Mouse (Mus musculus): ENCODE measurements at regions not wholly inside any gene's neighbourhood (a gene's known extent, or its start where the extent isn't known, plus 50 kb on each side); places are given as distances from the start of the nearest gene placed in this dataset.

GRCm38 (mm10) chr3:48333534-48333933, 1423.6 kb downstream of the Pcdh18 start:
- H3K9ac ChIP-seq (replicated peaks; ENCODE audit: low read length, poor library complexity, severe bottlenecking): no peak overlapping the region
- no peak for TF ChIP-seq CTCF (IDR thresholded peaks at IDR 0.05)
- H3K9me3 ChIP-seq (ENCODE audit: low read length): no peaks in the 10 kb centered on the region
- no peaks in the 10 kb centered on the region for H3K36me3 ChIP-seq (ENCODE audit: insufficient read depth, low read length)
- H3K4me1 ChIP-seq (ENCODE audit: insufficient read depth, low read length): no peaks in the 10 kb centered on the region
- DNase-seq (ENCODE audit: low spot score) (peak; percentile 1), ATAC-seq (ENCODE audit: low FRiP score) (no peak)
- H3K4me2 ChIP-seq (ENCODE audit: low read depth, low read length, poor library complexity, severe bottlenecking): no peak overlapping the region
- H3K4me3 ChIP-seq (ENCODE audit: low read depth, low read length): no peak overlapping the region
- no peak overlapping the region for H3K27ac ChIP-seq (ENCODE audit: low read depth, low read length)
- no peaks in the 10 kb centered on the region for H3K27me3 ChIP-seq (ENCODE audit: insufficient read depth, low read length)
